Mouse (Mus musculus) liver, embryonic 14.5 days (tissue): ENCODE results near the gene Dmgdh. TPM values are rescaled to one million over a fixed set of nuclear protein-coding genes. Genes with fewer than 3 reads are reported as not detected.
A peak's percentile ranks its signal among the peaks of the same experiment; 100 is the strongest.

Source experiments
- ATAC-seq: fragments of 200-750 bp; cut with Nextera tagmentation; 2 replicates; pipeline ENCODE4 v1.8.0; 2017; ENCODE audit warnings: moderate number of reproducible peaks, mild to moderate bottlenecking, moderate library complexity; ENCODE audit not compliant: insufficient read depth
- DNase-seq, 3 experiments: peaks; one replicate each; pipeline ENCODE4 v3.0.0-alpha.2; 2012 to 2013; ENCODE audit warnings: low read depth in 3 of 3, low spot score in 3 of 3
- H3K27ac ChIP-seq: fragments of 300-500 bp; sonication (generic); 2 replicates; pipeline ENCODE4 v1.5.1; 2014; ENCODE audit warnings: moderate library complexity, mild to moderate bottlenecking, control low read depth, inconsistent platforms
- H3K27me3 ChIP-seq: fragments of 300-500 bp; sonication (generic); 2 replicates; pipeline ENCODE4 v1.6.1; 2014; ENCODE audit warnings: mild to moderate bottlenecking, low read length, moderate library complexity; ENCODE audit not compliant: control insufficient read depth, insufficient read depth
- H3K36me3 ChIP-seq: fragments of 300-500 bp; sonication (generic); replicated peaks from 2 replicates; pipeline ENCODE4 v1.6.1; 2014; ENCODE audit warnings: low read depth; ENCODE audit not compliant: control insufficient read depth, insufficient read depth
- H3K4me1 ChIP-seq, 2 experiments: fragments of 200-500 bp in 1 of 2; fragments of 300-500 bp in 1 of 2; sonication (generic) in 1 of 2; replicated peaks; 2 replicates each; pipeline ENCODE4 v1.6.1; 2012 to 2014; ENCODE audit warnings: antibody characterized with exemption in 1 of 2, inconsistent platforms in 1 of 2, low read length in 1 of 2; ENCODE audit not compliant: control insufficient read depth in 2 of 2, insufficient read depth in 2 of 2
- H3K4me2 ChIP-seq: fragments of 300-500 bp; sonication (generic); 2 replicates; pipeline ENCODE4 v1.6.1; 2014; ENCODE audit warnings: low read depth, mild to moderate bottlenecking, control low read depth, moderate library complexity
- H3K4me3 ChIP-seq, 2 experiments: fragments of 200-500 bp in 1 of 2; fragments of 300-500 bp in 1 of 2; sonication (generic) in 1 of 2; 2 replicates each; pipeline ENCODE4 v1.5.1; 2012 to 2014; ENCODE audit warnings: low read depth in 2 of 2, low read length in 2 of 2, mild to moderate bottlenecking in 2 of 2, control low read depth in 1 of 2, inconsistent platforms in 1 of 2, moderate library complexity in 1 of 2; ENCODE audit not compliant: insufficient read depth in 1 of 2
- H3K9ac ChIP-seq: fragments of 300-500 bp; sonication (generic); replicated peaks from 2 replicates; pipeline ENCODE4 v1.6.1; 2014; ENCODE audit warnings: mild to moderate bottlenecking, control low read depth, moderate library complexity
- H3K9me3 ChIP-seq: fragments of 300-500 bp; sonication (generic); 2 replicates; pipeline ENCODE4 v1.6.1; 2016; ENCODE audit warnings: low read length, mixed read lengths; ENCODE audit not compliant: control insufficient read depth
- CTCF ChIP-seq: IDR thresholded peaks from 2 replicates; pipeline ENCODE4 v1.5.1; 2016; ENCODE audit warnings: antibody characterized with exemption, low read depth, control low read depth
- EP300 ChIP-seq: IDR thresholded peaks from 2 replicates; pipeline ENCODE4 v1.6.1; 2016; ENCODE audit warnings: antibody characterized with exemption, low read depth
- WGBS: fragments of 180-500 bp; shearing (Covaris S2); extraction: QIAGEN DNeasy Blood & Tissue Kit; methylation state at CpG from one replicate; pipeline ENCODE4 v1.1.7; 2014; ENCODE audit not compliant: insufficient replicate concordance; 5-methylcytosine and 5-hydroxymethylcytosine counted together
- polyA plus RNA-seq, 2 experiments: library from polyadenylated mRNA; depleted of rRNA in 1 of 2; stranded (reverse) in 1 of 2; unstranded in 1 of 2; fragments of >200 nt; fragmentation: Nextera tagmentation in 1 of 2; extraction: Ambion mirVana in 1 of 2; gene quantifications; 2 replicates each; pipeline versions ENCODE4 v1.2.1 to v1.2.3; 2012 to 2014

Dmgdh gene
- polyA plus RNA-seq, 2 experiments: 9.7 to 12.0 TPM

DNA sequence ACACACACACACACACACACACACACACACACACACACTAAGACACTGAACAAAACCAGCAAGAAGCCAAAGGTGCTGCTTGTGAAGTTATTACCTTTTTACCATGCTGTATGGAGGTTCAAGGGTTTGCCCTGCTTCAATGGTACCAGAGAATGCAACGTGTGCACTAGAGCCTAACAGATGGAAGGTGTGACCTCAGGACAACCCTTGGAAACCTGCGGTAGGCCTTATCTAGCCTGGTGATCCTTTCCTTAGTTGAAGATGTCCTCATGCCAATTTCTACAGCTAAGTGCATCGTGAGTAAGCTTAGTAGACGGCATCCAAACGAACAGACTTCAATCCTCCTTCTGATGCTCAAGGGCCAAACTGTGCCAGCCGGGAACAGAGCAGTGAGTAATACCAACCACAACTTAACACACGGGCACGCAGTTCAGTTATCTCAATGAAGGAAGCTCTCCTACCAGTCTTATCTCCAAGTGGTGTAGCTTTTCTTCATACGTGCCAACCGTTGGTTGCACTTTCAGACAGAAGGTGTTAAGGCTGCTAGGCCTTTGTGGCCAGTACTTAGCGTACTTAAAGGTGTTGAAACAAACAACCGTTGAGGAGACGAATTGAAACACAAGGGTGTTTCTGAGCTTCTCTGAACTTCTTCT, 90.2 kb downstream of the Dmgdh start:
- ATAC-seq (no peak), DNase-seq (no peak)
- no peaks in the 10 kb centered on the region for H3K4me1 ChIP-seq
- no peaks in the 10 kb centered on the region for H3K36me3 ChIP-seq
- WGBS: 65% methylated on average over 13 of the region's 13 CpGs
- H3K4me2 ChIP-seq: no peak overlapping the region
- no peaks in the 10 kb centered on the region for H3K27me3 ChIP-seq
- TF ChIP-seq CTCF: no peak
- TF ChIP-seq EP300: no peak
- H3K4me3 ChIP-seq: no peak overlapping the region
- no peaks in the 10 kb centered on the region for H3K9me3 ChIP-seq
- H3K9ac ChIP-seq: no peak overlapping the region
- H3K27ac ChIP-seq: no peak overlapping the region

DNA sequence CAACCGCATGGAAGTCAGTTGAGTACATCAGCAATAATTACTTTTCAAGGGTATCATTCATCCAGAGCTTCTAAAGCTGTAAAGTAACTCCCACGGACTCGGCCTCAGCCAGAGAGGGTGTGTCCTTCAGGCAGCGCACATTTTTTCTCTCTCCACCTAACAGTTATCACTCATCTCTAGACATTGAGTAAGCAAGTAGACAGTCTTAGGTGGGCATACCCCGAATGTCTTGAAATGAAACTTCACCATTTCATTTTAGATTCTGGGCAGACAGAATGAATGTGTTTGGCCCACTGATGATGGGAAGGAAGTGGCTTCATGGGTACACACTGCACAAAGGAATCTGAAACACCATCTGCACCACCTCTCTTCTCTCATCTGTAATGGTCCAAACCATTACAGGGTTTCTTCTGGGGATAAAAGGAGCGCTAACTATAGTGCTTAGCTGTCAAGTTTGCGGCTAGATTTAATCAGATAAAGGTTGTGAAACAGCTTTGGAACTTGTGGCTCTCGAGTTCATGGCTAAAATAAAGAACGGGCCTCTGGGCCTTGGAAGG, 96.9 kb downstream of the Dmgdh start:
- H3K4me1 ChIP-seq: peaks cover 0 to 6% of the 10 kb centered on the region in 2 experiments; a peak in 2 of 4 replicates
- TF ChIP-seq CTCF: no peak
- no peak for TF ChIP-seq EP300
- H3K9me3 ChIP-seq: no peaks in the 10 kb centered on the region
- no peaks in the 10 kb centered on the region for H3K36me3 ChIP-seq
- H3K9ac ChIP-seq: no peak overlapping the region; the same call in 1 of the 2 replicates
- H3K27me3 ChIP-seq: no peaks in the 10 kb centered on the region; the same call in 1 of the 2 replicates
- WGBS: 22% methylated on average over 9 of the region's 9 CpGs
- H3K27ac ChIP-seq: no peak overlapping the region
- peak; percentile 21; the same call in 1 of the 2 replicates for ATAC-seq
- no peak for DNase-seq
- peak overlapping the region; percentile 62 to 65; a peak in 3 of 4 replicates for H3K4me3 ChIP-seq
- H3K4me2 ChIP-seq: peak overlapping the region; percentile 73

DNA sequence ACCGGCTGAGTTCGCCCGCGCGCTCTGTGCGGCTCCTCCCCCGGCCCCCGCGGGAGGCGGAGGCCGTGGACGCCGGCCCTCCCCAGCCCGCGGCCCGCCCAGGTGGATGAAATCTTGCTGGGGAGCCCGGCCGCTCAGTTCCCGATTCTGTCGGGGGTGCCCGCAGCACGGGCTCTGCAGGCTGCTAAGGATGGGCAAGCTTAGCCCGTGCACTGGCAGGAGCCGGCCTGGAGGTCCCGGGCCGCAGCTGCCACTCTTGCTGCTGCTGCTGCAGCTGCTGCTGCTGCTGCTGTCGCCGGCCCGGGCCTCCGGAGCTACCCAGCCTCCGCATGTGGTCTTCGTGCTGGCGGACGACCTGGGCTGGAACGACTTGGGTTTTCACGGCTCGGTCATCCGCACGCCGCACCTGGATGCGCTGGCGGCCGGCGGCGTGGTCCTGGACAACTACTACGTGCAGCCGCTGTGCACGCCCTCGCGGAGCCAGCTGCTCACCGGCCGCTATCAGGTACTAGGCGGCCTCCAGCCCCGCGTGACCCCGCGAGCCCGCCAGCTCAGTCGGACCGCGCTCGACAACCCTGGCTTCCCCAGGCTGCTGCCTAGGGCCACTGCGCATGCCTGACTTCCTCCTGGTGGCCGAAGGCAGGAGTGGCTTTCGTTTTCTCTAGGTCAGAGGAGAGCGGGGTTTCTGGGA, 97.5 kb downstream of the Dmgdh start, which contains the start of gene Arsb:
TSS of gene Arsb (plus strand) at position 43 of the 691 bp plus-strand sequence.
- Histone ChIP-seq H3K27me3 (no peaks in the 10 kb centered on the region; the same call in 1 of the 2 replicates), H3K4me2 (peak within 1 kb of the TSS; percentile 73), H3K9me3 (no peaks in the 10 kb centered on the region), H3K4me3 (peak within 1 kb of the TSS; percentile 62 to 65), H3K9ac (peak within 1 kb of the TSS; percentile 25), H3K4me1 (peaks cover 0 to 6% of the 10 kb centered on the region in 2 experiments; a peak in 2 of 4 replicates), H3K27ac (no peak within 1 kb of the TSS), H3K36me3 (no peaks in the 10 kb centered on the region)
- ATAC-seq (peak; percentile 85), DNase-seq (peak; percentile 45 to 47 (median 45))
- under 1% methylated on average over 66 of the region's 66 CpGs for WGBS
- no peak for TF ChIP-seq EP300
- TF ChIP-seq CTCF: peak; percentile 76

DNA sequence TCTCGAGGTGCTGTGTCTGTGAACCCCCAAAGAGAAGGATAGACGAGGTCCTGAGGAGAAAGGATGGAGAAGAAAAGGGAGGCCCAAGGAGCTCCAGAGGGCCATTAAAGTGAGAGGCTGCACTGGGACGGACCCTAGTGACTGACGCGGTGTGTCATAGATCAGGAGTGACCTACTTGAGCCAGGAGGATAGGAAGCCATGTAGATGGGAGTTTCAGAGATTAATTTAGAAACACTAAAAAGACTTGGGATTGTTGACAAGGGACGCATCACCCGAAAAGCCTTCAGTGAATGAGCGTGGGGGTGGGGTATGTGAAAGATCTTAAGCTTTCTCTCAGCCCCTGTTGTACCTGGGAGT, 98.0 kb downstream of the Dmgdh start:
- 22% methylated on average over 8 of the region's 8 CpGs for whole genome bisulfite sequencing
- H3K9ac ChIP-seq: peak overlapping the region; percentile 25
- no peaks in the 10 kb centered on the region; the same call in 1 of the 2 replicates for H3K27me3 ChIP-seq
- H3K27ac ChIP-seq: no peak overlapping the region
- ATAC-seq (peak; percentile 36; the same call in 1 of the 2 replicates), DNase-seq (no peak)
- TF ChIP-seq EP300: no peak
- no peaks in the 10 kb centered on the region for H3K9me3 ChIP-seq
- peaks cover 0 to 6% of the 10 kb centered on the region in 2 experiments; a peak in 2 of 4 replicates for H3K4me1 ChIP-seq
- no peaks in the 10 kb centered on the region for H3K36me3 ChIP-seq
- H3K4me2 ChIP-seq: peak overlapping the region; percentile 73
- H3K4me3 ChIP-seq: peak overlapping the region; percentile 62 to 65

DNA sequence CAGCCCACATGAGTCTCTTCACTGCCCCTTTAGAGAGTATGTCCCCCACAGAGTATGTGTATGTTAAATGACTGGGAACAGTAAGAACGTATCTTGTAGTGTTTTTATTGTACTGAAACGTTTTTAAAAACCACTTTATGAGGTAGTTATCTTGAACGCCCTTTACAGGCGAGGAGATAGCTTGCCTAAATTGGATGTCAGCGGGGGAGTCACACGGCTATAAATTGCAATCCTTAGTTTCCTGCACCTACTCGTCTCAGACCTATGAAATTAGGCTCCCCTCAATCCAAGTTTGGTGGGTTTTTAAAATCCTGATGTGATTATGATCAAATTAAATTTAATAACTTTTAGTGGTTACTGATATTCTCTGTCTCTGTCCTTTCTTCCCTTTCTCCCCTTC, 98.6 kb downstream of the Dmgdh start:
- Histone ChIP-seq H3K27ac (no peak overlapping the region), H3K9me3 (no peaks in the 10 kb centered on the region), H3K9ac (no peak overlapping the region), H3K4me1 (peaks cover 0 to 6% of the 10 kb centered on the region in 2 experiments; a peak in 2 of 4 replicates), H3K4me3 (no peak overlapping the region), H3K4me2 (peak overlapping the region; percentile 73; the same call in 1 of the 2 replicates), H3K27me3 (no peaks in the 10 kb centered on the region; the same call in 1 of the 2 replicates), H3K36me3 (no peaks in the 10 kb centered on the region)
- TF ChIP-seq EP300 (no peak), CTCF (no peak)
- no peak for ATAC-seq
- 54% methylated on average over 7 of the region's 7 CpGs for WGBS
- DNase-seq: no peak
